ENCODE assay signal across 14 mouse cellular contexts in genomic region chr6:128253111-128253510, GRCm38 (mm10). TPM values are rescaled to one million over a fixed set of nuclear protein-coding genes. Genes with fewer than 3 reads are reported as not detected.
"Had no signal": no experiment of that assay in that cellular context is flagged by ENCODE, and none has a peak within 500 bp of the region (broad histone marks: within the 10 kb centered on the region; RNA-seq: fewer than 3 reads in every experiment).

No protein-coding gene starts in this region.

- H3K4me3 ChIP-seq: limb, embryonic 13.5 days; midbrain, embryonic 13.5 days; neural tube, embryonic 15.5 days had no signal

- H3K36me3 ChIP-seq: limb, embryonic 13.5 days; midbrain, embryonic 13.5 days; neural tube, embryonic 15.5 days had no signal

- ATAC-seq: midbrain, embryonic 13.5 days had no signal

- H3K4me1 ChIP-seq: midbrain, embryonic 13.5 days; neural tube, embryonic 15.5 days had no signal

- DNase-seq: kidney, postnatal 36 days; left cerebral cortex, postnatal 4 days; lung, adult 18-20 months; right cerebral cortex, adult 18-20 months; right cerebral cortex, postnatal 25 days; thymus, adult 18-20 months; thymus, postnatal 14 days had no signal

- H3K4me2 ChIP-seq: limb, embryonic 13.5 days; midbrain, embryonic 13.5 days; neural tube, embryonic 15.5 days had no signal

- H3K9ac ChIP-seq: limb, embryonic 13.5 days; liver, embryonic 14.5 days; midbrain, embryonic 13.5 days; neural tube, embryonic 15.5 days had no signal

- H3K9me3 ChIP-seq: limb, embryonic 13.5 days; midbrain, embryonic 13.5 days; neural tube, embryonic 15.5 days had no signal

- H3K27me3 ChIP-seq: limb, embryonic 13.5 days; midbrain, embryonic 13.5 days; neural tube, embryonic 15.5 days had no signal

- H3K27ac ChIP-seq: kidney, postnatal 0 days; limb, embryonic 13.5 days; liver, embryonic 14.5 days; midbrain, embryonic 13.5 days; neural tube, embryonic 15.5 days; stomach, postnatal 0 days had no signal

RNA-seq across cellular contexts. Expression of gene Tead4, which starts 47.5 kb away (rescaled TPM):
- total RNA-seq: megakaryocyte progenitor cell, adult 5-6 weeks had no signal
